20 mouse cellular contexts compared by ENCODE assay signal in the genomic region with DNA sequence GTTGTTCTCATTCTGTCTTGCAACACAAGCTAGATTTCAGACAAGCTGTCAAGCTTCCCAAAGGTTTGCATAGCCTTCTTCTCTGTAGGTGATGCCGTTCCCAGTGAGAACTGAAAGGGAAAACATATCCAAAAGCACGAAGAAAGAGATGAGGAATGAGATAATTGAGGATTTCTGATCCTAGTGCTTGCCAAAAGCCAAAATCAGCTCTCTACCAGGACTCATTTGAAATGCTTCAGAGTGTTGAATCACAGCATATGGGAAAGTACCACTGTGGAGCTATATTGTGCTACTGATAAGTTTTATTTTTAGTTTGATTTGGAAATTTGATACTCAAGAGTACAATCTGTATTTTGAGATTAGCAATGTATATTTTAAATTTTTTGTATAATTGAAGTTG.
DNase-seq lines count a peak whose midpoint lies in the region; ATAC-seq and TF ChIP-seq lines count a peak whose summit lies in the region.
"Had no signal": no experiment of that assay in that cellular context is flagged by ENCODE, and none has a peak within 500 bp of the region (broad histone marks: within the 10 kb centered on the region; RNA-seq: fewer than 3 reads in every experiment).

No protein-coding gene starts in this region.

- no peak overlapping the region for H3K9ac ChIP-seq in forebrain, postnatal 0 days
- no peak overlapping the region for H3K9ac ChIP-seq in forebrain, embryonic 11.5 days (ENCODE audit: low read length)
- H3K9ac ChIP-seq: embryonic facial prominence, embryonic 13.5 days; embryonic facial prominence, embryonic 15.5 days; forebrain, embryonic 13.5 days had no signal

- H3K4me2 ChIP-seq in forebrain, postnatal 0 days (ENCODE audit: low read depth), result no peak overlapping the region
- H3K4me2 ChIP-seq in forebrain, embryonic 11.5 days (ENCODE audit: low read depth, low read length, severe bottlenecking), result no peak overlapping the region
- H3K4me2 ChIP-seq: embryonic facial prominence, embryonic 13.5 days; embryonic facial prominence, embryonic 15.5 days; forebrain, embryonic 13.5 days had no signal

- H3K27me3 ChIP-seq in forebrain, postnatal 0 days (ENCODE audit: insufficient read depth, low read length), result no peaks in the 10 kb centered on the region
- no peaks in the 10 kb centered on the region for H3K27me3 ChIP-seq in forebrain, embryonic 11.5 days (ENCODE audit: control insufficient read depth, insufficient read depth, low read length)
- H3K27me3 ChIP-seq: embryonic facial prominence, embryonic 13.5 days; embryonic facial prominence, embryonic 15.5 days; forebrain, embryonic 13.5 days had no signal

- ATAC-seq in forebrain, postnatal 0 days, result peak; percentile 75
- no peak for ATAC-seq in forebrain, embryonic 11.5 days (replicated peaks; ENCODE audit: low FRiP score)
- no peak for ATAC-seq in cerebellum, adult (ENCODE audit: insufficient number of reproducible peaks, low FRiP score, low TSS enrichment)
- ATAC-seq: forebrain, embryonic 13.5 days had no signal

- no peaks in the 10 kb centered on the region for H3K4me1 ChIP-seq in forebrain, postnatal 0 days (ENCODE audit: insufficient read depth)
- no peaks in the 10 kb centered on the region for H3K4me1 ChIP-seq in forebrain, embryonic 11.5 days (replicated peaks; ENCODE audit: control insufficient read depth, insufficient read depth, low read length)
- H3K4me1 ChIP-seq: embryonic facial prominence, embryonic 13.5 days; embryonic facial prominence, embryonic 15.5 days; forebrain, embryonic 10.5 days; forebrain, embryonic 13.5 days had no signal

- WGBS in forebrain, postnatal 0 days, result 37% methylated on average over 2 of the region's 2 CpGs
- 88% methylated on average over 2 of the region's 2 CpGs for WGBS in forebrain, embryonic 11.5 days

- no peaks in the 10 kb centered on the region for H3K36me3 ChIP-seq in forebrain, postnatal 0 days (ENCODE audit: insufficient read depth)
- H3K36me3 ChIP-seq in forebrain, embryonic 11.5 days (ENCODE audit: control insufficient read depth, insufficient read depth, low read length), result no peaks in the 10 kb centered on the region
- H3K36me3 ChIP-seq: embryonic facial prominence, embryonic 13.5 days; embryonic facial prominence, embryonic 15.5 days; forebrain, embryonic 10.5 days had no signal

- H3K4me3 ChIP-seq in forebrain, postnatal 0 days (ENCODE audit: low read depth, low read length), result no peak overlapping the region
- H3K4me3 ChIP-seq in forebrain, embryonic 11.5 days (ENCODE audit: low read depth, low read length), result no peak overlapping the region
- H3K4me3 ChIP-seq: embryonic facial prominence, embryonic 13.5 days; embryonic facial prominence, embryonic 15.5 days; erythroblast, embryonic 14.5 days; forebrain, embryonic 10.5 days; forebrain, embryonic 13.5 days had no signal

- H3K27ac ChIP-seq in forebrain, postnatal 0 days (ENCODE audit: low read depth, low read length), result no peak overlapping the region
- no peak overlapping the region for H3K27ac ChIP-seq in forebrain, embryonic 11.5 days (ENCODE audit: low read depth, low read length)
- H3K27ac ChIP-seq: embryonic facial prominence, embryonic 13.5 days; embryonic facial prominence, embryonic 15.5 days; forebrain, embryonic 10.5 days; forebrain, embryonic 13.5 days had no signal

- DNase-seq in forebrain, postnatal 0 days, result peak; percentile 37
- DNase-seq in forebrain, embryonic 11.5 days (ENCODE audit: low spot score), result no peak
- DNase-seq in frontal cortex, postnatal 36 days (ENCODE audit: low spot score in 2 of 2), result peak; percentile 4 to 14
- DNase-seq in frontal cortex, postnatal 25 days (ENCODE audit: low spot score in 2 of 2), result no peak
- peak; percentile 59 for DNase-seq in telencephalon, adult 2 months (ENCODE audit: low read depth, low spot score)
- DNase-seq: adrenal gland, adult 2 months; adrenal gland, postnatal 10 days; adrenal gland, postnatal 25 days; cerebellum, adult 11 months; cerebellum, adult 18-20 months; cerebellum, adult 8-10 months; cerebellum, adult 9-11 months; cerebellum, postnatal 36 days; embryo, embryonic 11 days had no signal

- TF ChIP-seq CTCF in forebrain, postnatal 0 days (IDR thresholded peaks at IDR 0.05; ENCODE audit: low read depth), result no peak

- no peaks in the 10 kb centered on the region for H3K9me3 ChIP-seq in forebrain, postnatal 0 days (ENCODE audit: low read length)
- no peaks in the 10 kb centered on the region for H3K9me3 ChIP-seq in forebrain, embryonic 11.5 days (ENCODE audit: control insufficient read depth, low read length)
- H3K9me3 ChIP-seq: embryonic facial prominence, embryonic 13.5 days; embryonic facial prominence, embryonic 15.5 days; forebrain, embryonic 10.5 days; forebrain, embryonic 13.5 days had no signal

Comparison
In these comparisons a context has a peak if more than half of its experiments do, and no peak if none do; other contexts are left out.
1. DNase-seq: peak in forebrain, postnatal 0 days (single experiment), frontal cortex, postnatal 36 days (2 of 2) and telencephalon, adult 2 months (single experiment); none in forebrain, embryonic 11.5 days (single experiment) and frontal cortex, postnatal 25 days (0 of 2).